Mouse (Mus musculus) intestine, embryonic 16.5 days (tissue): ENCODE measurements at regions not wholly inside any gene's neighbourhood (a gene's known extent, or its start where the extent isn't known, plus 50 kb on each side); places are given as distances from the start of the nearest gene placed in this dataset.

Experiments used
- ATAC-seq: fragments of 200-750 bp; cut with Nextera tagmentation; 2 replicates; pipeline ENCODE4 v1.8.0; 2017; ENCODE audit warnings: moderate TSS enrichment, moderate library complexity
- H3K27ac ChIP-seq: fragments of 300-500 bp; sonication (generic); 2 replicates; pipeline ENCODE4 v1.5.1; 2014; ENCODE audit warnings: mild to moderate bottlenecking, low read length
- H3K27me3 ChIP-seq: fragments of 300-500 bp; sonication (generic); replicated peaks from 2 replicates; pipeline ENCODE4 v1.6.1; 2014; ENCODE audit warnings: low read length, control low read depth, mixed read lengths; ENCODE audit not compliant: control insufficient read depth, insufficient read depth
- H3K36me3 ChIP-seq: fragments of 300-500 bp; sonication (generic); 2 replicates; pipeline ENCODE4 v1.6.1; 2014; ENCODE audit warnings: low read length, control low read depth; ENCODE audit not compliant: control insufficient read depth, insufficient read depth
- H3K4me1 ChIP-seq: fragments of 300-500 bp; sonication (generic); 2 replicates; pipeline ENCODE4 v1.6.1; 2014; ENCODE audit warnings: low read length, control low read depth, mixed read lengths; ENCODE audit not compliant: control insufficient read depth, insufficient read depth
- H3K4me2 ChIP-seq: fragments of 300-500 bp; sonication (generic); 2 replicates; pipeline ENCODE4 v1.6.1; 2014; ENCODE audit warnings: low read depth, low read length, control low read depth
- H3K4me3 ChIP-seq: fragments of 300-500 bp; sonication (generic); 2 replicates; pipeline ENCODE4 v1.5.1; 2014; ENCODE audit warnings: mild to moderate bottlenecking, low read length
- H3K9ac ChIP-seq: fragments of 300-500 bp; sonication (generic); 2 replicates; pipeline ENCODE4 v1.6.1; 2014; ENCODE audit warnings: low read depth, low read length
- H3K9me3 ChIP-seq: fragments of 300-500 bp; sonication (generic); 2 replicates; pipeline ENCODE4 v1.6.1; 2016; ENCODE audit warnings: low read length, control low read depth; ENCODE audit not compliant: control insufficient read depth
- WGBS: fragments of 180-500 bp; shearing (Covaris S2); extraction: QIAGEN DNeasy Blood & Tissue Kit; methylation state at CpG from one replicate; pipeline ENCODE4 v1.1.7; 2014; 5-methylcytosine and 5-hydroxymethylcytosine counted together

GRCm38 (mm10) chr10:66370096-66370495, 725.8 kb upstream of the Jmjd1c start:
- no peaks in the 10 kb centered on the region for H3K4me1 ChIP-seq
- H3K27ac ChIP-seq = no peak overlapping the region
- no peak overlapping the region for H3K9ac ChIP-seq
- no peaks in the 10 kb centered on the region for H3K36me3 ChIP-seq
- H3K27me3 ChIP-seq = no peaks in the 10 kb centered on the region
- no peak overlapping the region for H3K4me3 ChIP-seq
- H3K9me3 ChIP-seq = no peaks in the 10 kb centered on the region
- H3K4me2 ChIP-seq = no peak overlapping the region
- WGBS = 67% methylated on average over 3 of the region's 3 CpGs
- no peak for ATAC-seq

- H3K4me2 ChIP-seq = no peak overlapping the region
- no peak overlapping the region for H3K4me3 ChIP-seq
- H3K27ac ChIP-seq = no peak overlapping the region
- H3K9me3 ChIP-seq = no peaks in the 10 kb centered on the region
- 79% methylated on average over 2 of the region's 2 CpGs for WGBS
- H3K36me3 ChIP-seq = no peaks in the 10 kb centered on the region
- H3K27me3 ChIP-seq = no peaks in the 10 kb centered on the region
- no peak for ATAC-seq
- no peak overlapping the region for H3K9ac ChIP-seq
- H3K4me1 ChIP-seq = no peaks in the 10 kb centered on the region
Observed at GRCm38 (mm10) chr10:66371756-66372155, 724.2 kb upstream of the Jmjd1c start.
